ENCODE assay signal across 7 mouse cellular contexts in the genomic region with DNA sequence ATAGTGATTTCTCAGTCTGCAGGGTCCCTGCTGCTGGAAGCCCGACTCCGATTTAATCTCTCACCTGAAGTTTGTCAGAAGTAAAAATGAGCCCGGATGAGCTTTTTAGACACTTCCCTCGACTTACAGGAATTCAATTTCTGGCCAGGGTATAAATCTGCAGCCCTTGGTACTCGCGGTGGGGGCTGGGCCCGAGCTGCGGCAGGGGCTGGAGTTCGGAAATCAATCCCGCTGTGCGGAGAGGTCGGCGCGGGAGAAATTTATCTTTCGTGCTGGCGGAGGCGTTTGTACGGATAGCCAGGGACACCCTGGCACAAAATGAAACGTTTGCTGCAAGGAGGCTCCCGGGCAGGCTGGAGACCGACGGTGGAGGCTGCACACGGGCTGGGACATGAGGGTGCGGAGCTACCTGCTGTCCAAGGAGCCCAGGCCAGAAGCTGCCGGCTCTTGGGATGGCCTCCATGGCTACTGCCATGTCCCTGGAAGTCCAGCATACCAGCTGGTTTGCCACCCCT. TPM values are rescaled to one million over a fixed set of nuclear protein-coding genes. Genes with fewer than 3 reads are reported as not detected.
DNase-seq lines count a peak whose midpoint lies in the region; ATAC-seq and TF ChIP-seq lines count a peak whose summit lies in the region.

No protein-coding gene starts in this region.

- H3K4me1 ChIP-seq in lung, embryonic 14.5 days (ENCODE audit: insufficient read depth) = no peaks in the 10 kb centered on the region
- H3K4me1 ChIP-seq in forebrain, embryonic 11.5 days (replicated peaks; ENCODE audit: control insufficient read depth, insufficient read depth, low read length) = peaks cover 17% of the 10 kb centered on the region
- H3K4me1 ChIP-seq in limb, embryonic 10.5 days = peaks cover 13% of the 10 kb centered on the region
- H3K4me1 ChIP-seq in olfactory bulb, adult 2 months (ENCODE audit: control insufficient read depth, insufficient read depth, low read length) = peaks cover 10% of the 10 kb centered on the region

- peaks cover 12% of the 10 kb centered on the region; the same call in 1 of the 2 replicates for H3K27me3 ChIP-seq in lung, embryonic 14.5 days (ENCODE audit: insufficient read depth, low read length)
- peaks cover 6% of the 10 kb centered on the region; the same call in 1 of the 2 replicates for H3K27me3 ChIP-seq in forebrain, embryonic 11.5 days (ENCODE audit: control insufficient read depth, insufficient read depth, low read length)
- peaks cover 41% of the 10 kb centered on the region for H3K27me3 ChIP-seq in limb, embryonic 10.5 days (ENCODE audit: low read depth, poor library complexity, severe bottlenecking)

- TF ChIP-seq CTCF in lung, embryonic 14.5 days (IDR thresholded peaks at IDR 0.05; ENCODE audit: low read depth) = no peak
- TF ChIP-seq CTCF in olfactory bulb, adult 2 months (IDR thresholded peaks at IDR 0.05; ENCODE audit: insufficient read depth, low read depth, low read length) = no peak

- H3K4me3 ChIP-seq in lung, embryonic 14.5 days (ENCODE audit: low read depth, low read length) = peak overlapping the region; percentile 25
- H3K4me3 ChIP-seq in forebrain, embryonic 11.5 days (ENCODE audit: low read depth, low read length) = peak overlapping the region; percentile 19
- peak overlapping the region; percentile 48 for H3K4me3 ChIP-seq in limb, embryonic 10.5 days
- H3K4me3 ChIP-seq in olfactory bulb, adult 2 months (ENCODE audit: insufficient read depth, low read depth, low read length) = peak overlapping the region; percentile 12

- no peak overlapping the region for H3K9ac ChIP-seq in lung, embryonic 14.5 days
- peak overlapping the region; percentile 41 for H3K9ac ChIP-seq in forebrain, embryonic 11.5 days (ENCODE audit: low read length)

- no peaks in the 10 kb centered on the region for H3K9me3 ChIP-seq in lung, embryonic 14.5 days (ENCODE audit: low read depth, low read length)
- H3K9me3 ChIP-seq in forebrain, embryonic 11.5 days (ENCODE audit: control insufficient read depth, low read length) = no peaks in the 10 kb centered on the region
- H3K9me3 ChIP-seq in limb, embryonic 10.5 days (replicated peaks) = no peaks in the 10 kb centered on the region

- ATAC-seq in lung, embryonic 14.5 days (ENCODE audit: insufficient read depth) = no peak
- ATAC-seq in forebrain, embryonic 11.5 days (replicated peaks; ENCODE audit: low FRiP score) = no peak

- no peaks in the 10 kb centered on the region for H3K36me3 ChIP-seq in lung, embryonic 14.5 days (ENCODE audit: insufficient read depth)
- H3K36me3 ChIP-seq in forebrain, embryonic 11.5 days (ENCODE audit: control insufficient read depth, insufficient read depth, low read length) = no peaks in the 10 kb centered on the region
- H3K36me3 ChIP-seq in limb, embryonic 10.5 days = no peaks in the 10 kb centered on the region

- no peak for TF ChIP-seq POLR2A in olfactory bulb, adult 2 months (IDR thresholded peaks at IDR 0.05; ENCODE audit: insufficient read depth, low read depth, low read length)

- no peak overlapping the region for H3K27ac ChIP-seq in lung, embryonic 14.5 days (ENCODE audit: low read depth)
- no peak overlapping the region for H3K27ac ChIP-seq in forebrain, embryonic 11.5 days (ENCODE audit: low read depth, low read length)
- no peak overlapping the region for H3K27ac ChIP-seq in limb, embryonic 10.5 days
- H3K27ac ChIP-seq in olfactory bulb, adult 2 months (ENCODE audit: insufficient read depth, low read depth, low read length) = no peak overlapping the region

- peak; percentile 18 for DNase-seq in lung, embryonic 14.5 days
- no peak for DNase-seq in lung, postnatal 25 days (ENCODE audit: low spot score)
- DNase-seq in forebrain, embryonic 11.5 days (ENCODE audit: low spot score) = no peak
- DNase-seq in limb, embryonic 10.5 days (ENCODE audit: low spot score) = peak; percentile 37
- no peak for DNase-seq in layer of hippocampus, adult 11-12 months (ENCODE audit: low spot score)
- no peak for DNase-seq in cerebellum, adult 9-11 months

- 3% methylated on average over 25 of the region's 25 CpGs for WGBS in lung, embryonic 14.5 days
- WGBS in forebrain, embryonic 11.5 days = 3% methylated on average over 25 of the region's 25 CpGs
- WGBS in limb, embryonic 10.5 days = 5% methylated on average over 25 of the region's 25 CpGs
- 11% methylated on average over 25 of the region's 25 CpGs for WGBS in olfactory bulb, adult 2 months

- peak overlapping the region; percentile 55 for H3K4me2 ChIP-seq in lung, embryonic 14.5 days
- H3K4me2 ChIP-seq in forebrain, embryonic 11.5 days (ENCODE audit: low read depth, low read length, severe bottlenecking) = peak overlapping the region; percentile 49

RNA-seq across cellular contexts. Expression of a gene that starts 42.9 kb away (rescaled TPM):
- polyA plus RNA-seq in lung, embryonic 14.5 days (2014; fragmentation: Nextera tagmentation; extraction: Ambion mirVana) = 53.6 and 58.6 TPM in 2 replicates
- polyA plus RNA-seq in forebrain, embryonic 11.5 days (2014; fragmentation: Nextera tagmentation; extraction: Ambion mirVana) = 63.0 and 72.5 TPM in 2 replicates
- polyA plus RNA-seq in limb, embryonic 10.5 days (2016; fragmentation: Nextera tagmentation; extraction: Ambion mirVana) = 82.8 and 93.0 TPM in 2 replicates
- not detected in 2 replicates for polyA plus RNA-seq in olfactory bulb, adult 2 months (2012; ENCODE audit: insufficient read depth, insufficient read length, low replicate concordance, missing spikeins)

RNA-seq across cellular contexts. Expression of a gene that starts 50.2 kb away (rescaled TPM):
- 13.1 and 15.0 TPM in 2 replicates for polyA plus RNA-seq in lung, embryonic 14.5 days (2014; fragmentation: Nextera tagmentation; extraction: Ambion mirVana)
- 13.1 and 14.8 TPM in 2 replicates for polyA plus RNA-seq in forebrain, embryonic 11.5 days (2014; fragmentation: Nextera tagmentation; extraction: Ambion mirVana)
- 21.5 and 21.6 TPM in 2 replicates for polyA plus RNA-seq in limb, embryonic 10.5 days (2016; fragmentation: Nextera tagmentation; extraction: Ambion mirVana)
- polyA plus RNA-seq in olfactory bulb, adult 2 months (2012; ENCODE audit: insufficient read depth, insufficient read length, low replicate concordance, missing spikeins) = not detected in 2 replicates

RNA-seq across cellular contexts. Expression of a gene that starts 51.4 kb away (rescaled TPM):
- polyA plus RNA-seq in lung, embryonic 14.5 days (2014; fragmentation: Nextera tagmentation; extraction: Ambion mirVana) = 1.2 and 1.7 TPM in 2 replicates
- 15.4 and 19.8 TPM in 2 replicates for polyA plus RNA-seq in forebrain, embryonic 11.5 days (2014; fragmentation: Nextera tagmentation; extraction: Ambion mirVana)
- polyA plus RNA-seq in limb, embryonic 10.5 days (2016; fragmentation: Nextera tagmentation; extraction: Ambion mirVana) = 1.5 and 3.2 TPM in 2 replicates
- not detected in 2 replicates for polyA plus RNA-seq in olfactory bulb, adult 2 months (2012; ENCODE audit: insufficient read depth, insufficient read length, low replicate concordance, missing spikeins)

RNA-seq across cellular contexts. Expression of a gene that starts 52.1 kb away (rescaled TPM):
- 370 and 372 TPM in 2 replicates for polyA plus RNA-seq in lung, embryonic 14.5 days (2014; fragmentation: Nextera tagmentation; extraction: Ambion mirVana)
- 350 and 401 TPM in 2 replicates for polyA plus RNA-seq in forebrain, embryonic 11.5 days (2014; fragmentation: Nextera tagmentation; extraction: Ambion mirVana)
- 330 TPM in 2 replicates for polyA plus RNA-seq in limb, embryonic 10.5 days (2016; fragmentation: Nextera tagmentation; extraction: Ambion mirVana)
- polyA plus RNA-seq in olfactory bulb, adult 2 months (2012; ENCODE audit: insufficient read depth, insufficient read length, low replicate concordance, missing spikeins) = 162 TPM in 1 of 2 replicates, not detected in the other

Comparison
In these comparisons a context has a peak if more than half of its experiments do, and no peak if none do; other contexts are left out.
1. DNase-seq: peak in lung, embryonic 14.5 days (single experiment) and limb, embryonic 10.5 days (single experiment); none in lung, postnatal 25 days (single experiment), forebrain, embryonic 11.5 days (single experiment), layer of hippocampus, adult 11-12 months (single experiment) and cerebellum, adult 9-11 months (single experiment).
2. RNA of a gene that starts 42.9 kb away (polyA plus RNA-seq): 82.8 to 93.0 TPM in limb, embryonic 10.5 days, 63.0 to 72.5 TPM in forebrain, embryonic 11.5 days and 53.6 to 58.6 TPM in lung, embryonic 14.5 days; not detected in olfactory bulb, adult 2 months; every median in the first group is over 10 times any median in the second.
3. Peak in every context shown above with its lines, with median percentiles within 50 percentile points of each other: H3K4me3 ChIP-seq.